Mouse (Mus musculus) CD4-positive, CD25-positive, alpha-beta regulatory T cell, adult 9 weeks (primary cell): Measurements from ENCODE around the gene Slc12a7. TPM values are rescaled to one million over a fixed set of nuclear protein-coding genes. Genes with fewer than 3 reads are reported as not detected.

Experiments used
- polyA plus RNA-seq: library from polyadenylated mRNA; unstranded; fragments of 100-300 nt; shearing (Covaris generic); gene quantifications from one replicate; pipeline ENCODE4 v1.2.1, GENCODE M21; 2017

Gene Slc12a7
- 119 TPM for polyA plus RNA-seq

GRCm38 (mm10) chr13:73732742-73733700 lies at the start of gene Slc12a7:
TSS of gene Slc12a7 (plus strand) at chr13:73733094.

DNA sequence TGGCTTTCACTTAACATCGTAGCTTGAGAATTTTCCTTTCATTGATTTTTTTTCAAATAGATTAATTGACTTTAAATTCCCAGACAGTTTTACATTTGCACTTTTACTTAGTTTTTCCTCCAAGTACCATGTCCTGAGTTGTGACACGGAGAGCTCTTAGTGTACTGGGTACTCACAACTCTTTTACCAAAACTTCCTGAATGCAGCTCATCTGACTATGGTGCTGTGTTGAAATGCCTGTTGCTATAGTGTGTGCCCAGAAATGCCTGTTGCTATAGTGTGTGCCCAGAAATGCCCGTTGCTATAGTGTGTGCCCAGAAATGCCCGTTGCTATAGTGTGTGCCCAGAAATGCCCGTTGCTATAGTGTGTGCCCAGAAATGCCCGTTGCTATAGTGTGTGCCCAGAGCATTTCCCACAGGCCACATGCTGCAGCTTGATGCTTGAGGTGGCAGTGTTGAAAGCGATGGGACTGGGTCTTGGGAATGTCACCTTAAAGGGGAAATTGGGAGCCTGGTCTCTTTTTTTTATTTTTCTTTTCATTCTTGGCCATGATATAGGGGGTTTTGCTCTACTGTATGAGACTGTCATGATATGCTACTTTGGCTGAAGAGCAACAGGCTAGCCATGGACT lies 28.1 kb upstream of the Slc12a7 start, which contains the start of gene Slc6a19:
Slc6a19 (minus strand) TSS at position 172 of the 632 bp plus-strand sequence.

GRCm38 (mm10) chr13:73847465-73847836 lies 114.6 kb downstream of the Slc12a7 start, which contains the start of gene Nkd2:
TSS of gene Nkd2 (minus strand) at chr13:73847631.

Other genes with a start within 250 kb of the Slc12a7 start
- gene Slc6a3, start 196.3 kb upstream of the Slc12a7 start, polyA plus RNA-seq = not detected
- gene Clptm1l, start 129.1 kb upstream of the Slc12a7 start, polyA plus RNA-seq = 14.3 TPM
- gene Tert, start 106.2 kb upstream of the Slc12a7 start, polyA plus RNA-seq = 8.1 TPM
- gene Slc6a18, start 55.1 kb upstream of the Slc12a7 start, polyA plus RNA-seq = not detected
- not detected for gene Slc6a19, start 28.2 kb upstream of the Slc12a7 start, polyA plus RNA-seq
- 0.37 TPM for gene Nkd2, start 114.5 kb downstream of the Slc12a7 start, polyA plus RNA-seq
- gene Trip13, start 204.7 kb downstream of the Slc12a7 start, polyA plus RNA-seq = 2.6 TPM
- gene Brd9, start 204.7 kb downstream of the Slc12a7 start, polyA plus RNA-seq = 84.4 TPM
- gene Zdhhc11, start 230.8 kb downstream of the Slc12a7 start, polyA plus RNA-seq = not detected